Mouse (Mus musculus): Measurements from ENCODE around the gene Angptl2. TPM values are rescaled to one million over a fixed set of nuclear protein-coding genes. Genes with fewer than 3 reads are reported as not detected.

Angptl2 gene
- 0.12 and 0.37 TPM in 2 replicates for total RNA-seq (2017)

DNA sequence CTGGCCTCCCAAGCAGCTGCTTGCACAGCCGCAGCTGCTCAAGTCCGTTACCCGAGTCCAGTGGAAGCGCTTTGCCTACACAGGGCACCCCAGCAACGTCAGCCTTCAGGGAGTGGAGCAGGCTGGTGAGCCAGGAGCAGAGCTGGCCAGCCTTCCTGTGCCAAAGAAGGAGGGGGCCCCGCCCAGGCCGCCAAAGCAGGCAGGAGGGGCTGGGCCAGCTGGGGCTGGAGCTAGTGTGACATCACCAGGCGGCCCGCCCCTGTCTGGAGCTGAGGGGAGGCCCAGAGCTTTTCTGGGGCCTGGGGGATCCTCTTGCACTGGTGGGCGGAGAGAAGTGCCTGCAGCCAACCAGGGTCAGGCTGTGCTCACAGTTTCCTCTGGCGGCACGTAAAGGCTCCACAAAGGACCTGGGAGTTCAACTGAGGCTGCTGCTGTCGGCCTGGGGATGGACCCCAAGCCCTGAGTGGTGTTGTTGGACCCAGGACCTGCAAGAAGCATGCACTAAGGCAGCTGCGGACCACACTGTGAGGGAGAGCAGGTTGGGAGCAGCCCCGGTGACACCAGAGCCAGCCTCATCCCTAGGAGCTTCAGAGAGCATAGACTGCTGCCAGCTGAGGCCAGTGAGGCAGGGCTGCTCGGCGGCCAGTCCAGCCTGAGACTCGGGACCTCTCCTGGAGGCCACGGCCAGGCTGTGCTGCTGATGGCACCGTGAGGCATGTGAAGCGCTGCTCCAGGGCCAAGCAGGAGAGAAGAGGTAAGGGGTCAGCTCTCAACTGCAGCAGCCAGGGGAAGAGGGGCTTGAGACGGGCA is at the start of gene Angptl2:
Angptl2 (plus strand) TSS at position 370 of the 810 bp plus-strand sequence.
- ATAC-seq (ENCODE audit: extremely low read depth, insufficient number of reproducible peaks, low FRiP score, poor library complexity, severe bottlenecking): no peak

DNA sequence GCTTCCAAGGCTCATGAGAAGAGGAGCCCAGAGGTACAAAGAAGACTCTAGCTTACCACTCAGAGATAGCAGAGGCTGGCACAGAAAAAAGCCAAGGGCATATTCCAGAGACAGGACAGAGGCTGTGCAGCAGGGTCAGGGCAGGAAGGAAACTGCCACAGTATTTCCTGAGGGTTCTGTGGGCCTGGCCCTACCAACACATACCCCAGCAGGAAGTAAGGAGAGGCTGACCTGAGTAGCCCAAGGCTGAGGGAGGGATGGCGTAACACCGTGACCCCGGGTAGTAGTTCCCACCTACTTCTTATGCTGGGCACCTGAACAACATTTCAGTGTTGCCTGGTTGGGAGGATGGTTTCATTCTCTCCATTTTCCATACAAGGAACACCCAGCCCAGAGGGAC is 48.8 kb upstream of the Angptl2 start:
- no peak for ATAC-seq (ENCODE audit: extremely low read depth, insufficient number of reproducible peaks, low FRiP score, poor library complexity, severe bottlenecking)

DNA sequence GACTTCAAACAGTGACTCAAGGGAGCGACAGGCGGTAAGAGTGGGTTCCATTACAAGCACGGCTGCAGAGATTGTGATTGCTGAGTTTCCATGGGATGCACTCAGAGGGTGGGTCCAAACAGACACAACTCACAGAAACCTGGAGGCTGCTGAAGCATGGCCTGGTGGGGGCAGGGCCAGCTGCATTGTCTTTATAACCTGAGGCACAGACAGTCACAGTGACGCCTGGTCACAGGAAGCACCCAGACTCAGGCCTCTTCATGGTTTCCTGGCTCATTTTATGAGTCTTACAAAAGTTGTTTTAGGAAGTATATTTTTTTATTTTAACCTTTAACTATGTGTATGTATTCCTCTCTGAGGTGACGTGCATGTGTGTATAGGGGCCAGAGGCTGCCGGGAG is 46.4 kb upstream of the Angptl2 start:
- ATAC-seq (ENCODE audit: extremely low read depth, insufficient number of reproducible peaks, low FRiP score, poor library complexity, severe bottlenecking): no peak

- no peak for ATAC-seq (ENCODE audit: extremely low read depth, insufficient number of reproducible peaks, low FRiP score, poor library complexity, severe bottlenecking)
Observed at GRCm38 (mm10) chr2:33170777-33171565, 44.9 kb upstream of the Angptl2 start.

GRCm38 (mm10) chr2:33173126-33173525 is 42.7 kb upstream of the Angptl2 start:
- ATAC-seq (ENCODE audit: extremely low read depth, insufficient number of reproducible peaks, low FRiP score, poor library complexity, severe bottlenecking): no peak

- no peak for ATAC-seq (ENCODE audit: extremely low read depth, insufficient number of reproducible peaks, low FRiP score, poor library complexity, severe bottlenecking)
Observed at GRCm38 (mm10) chr2:33173686-33174085, 42.2 kb upstream of the Angptl2 start.

DNA sequence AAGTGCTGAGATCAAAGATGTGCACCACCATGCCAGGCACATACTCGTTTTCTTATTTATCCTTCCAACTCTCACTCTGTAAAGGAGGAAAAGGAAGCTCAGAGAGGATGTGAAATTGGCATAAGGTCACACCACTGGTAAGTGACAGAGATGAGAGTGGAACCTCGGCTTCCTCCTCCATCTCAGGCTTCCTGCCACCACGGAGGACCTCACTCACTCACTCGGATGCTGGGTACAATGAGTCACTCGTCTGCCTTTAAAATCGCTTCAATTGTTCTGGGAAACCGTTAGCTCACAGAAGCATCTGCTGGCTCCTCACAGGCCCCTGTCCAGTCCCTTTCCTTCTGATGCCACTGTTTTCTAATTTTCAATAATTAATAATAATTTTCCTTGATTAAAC is 39.4 kb upstream of the Angptl2 start:
- ATAC-seq (ENCODE audit: extremely low read depth, insufficient number of reproducible peaks, low FRiP score, poor library complexity, severe bottlenecking): no peak

DNA sequence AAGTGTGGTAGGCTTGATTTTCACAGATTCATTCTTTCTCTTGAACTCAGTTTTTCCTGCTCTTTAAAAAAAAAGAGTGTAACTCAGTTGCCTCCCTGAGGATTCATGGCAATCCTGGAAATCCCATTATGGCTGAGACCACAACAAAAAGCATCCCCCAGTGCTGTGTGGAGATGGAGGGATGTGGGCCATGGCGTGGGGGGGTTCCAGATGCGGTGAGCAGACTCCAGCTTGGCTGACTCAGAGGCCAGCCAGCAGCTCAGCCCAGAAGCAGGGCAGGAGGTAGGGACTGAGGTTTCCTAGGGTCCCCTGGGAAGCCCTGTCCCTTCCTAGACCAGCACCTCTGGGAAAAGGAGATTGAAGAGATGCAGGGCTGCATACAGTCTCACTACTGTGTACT is 38.9 kb upstream of the Angptl2 start:
- no peak for ATAC-seq (ENCODE audit: extremely low read depth, insufficient number of reproducible peaks, low FRiP score, poor library complexity, severe bottlenecking)

GRCm38 (mm10) chr2:33177443-33178242 is 38.2 kb upstream of the Angptl2 start:
- no peak for ATAC-seq (ENCODE audit: extremely low read depth, insufficient number of reproducible peaks, low FRiP score, poor library complexity, severe bottlenecking)

DNA sequence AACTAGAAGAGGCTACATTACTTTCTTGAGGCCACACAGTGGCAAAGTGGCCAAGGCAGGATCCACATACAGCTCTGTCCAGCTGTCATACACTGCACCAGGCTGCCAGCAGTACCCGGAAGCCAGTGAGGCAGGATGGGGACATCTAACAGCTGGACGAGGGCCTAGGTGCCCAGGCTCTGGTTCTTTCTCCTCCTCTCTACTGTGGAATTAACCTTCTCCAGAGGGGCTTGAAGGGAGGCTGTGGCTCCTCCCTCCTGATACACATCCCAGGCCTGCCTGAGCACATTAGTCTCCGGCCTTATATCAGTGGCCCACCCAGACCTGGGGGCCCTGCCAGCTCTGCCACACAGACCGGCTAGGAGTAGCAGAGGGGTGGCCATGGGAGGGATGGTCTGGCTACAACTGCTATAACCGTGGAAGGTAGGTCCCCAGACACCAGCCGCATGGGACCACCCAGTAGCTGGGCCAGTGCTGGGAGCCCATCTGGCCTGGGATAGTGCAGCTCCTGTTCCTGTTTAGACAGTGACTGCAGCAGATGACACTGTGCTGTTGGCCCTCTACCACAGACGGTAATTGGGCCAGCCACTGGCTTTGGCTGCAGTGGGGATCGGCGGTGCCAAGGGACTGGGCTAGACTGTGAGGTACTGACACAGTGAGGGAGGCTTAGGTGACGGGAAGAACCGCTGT is 37.5 kb upstream of the Angptl2 start:
- no peak for ATAC-seq (ENCODE audit: extremely low read depth, insufficient number of reproducible peaks, low FRiP score, poor library complexity, severe bottlenecking)

GRCm38 (mm10) chr2:33179171-33179929 is 36.5 kb upstream of the Angptl2 start:
- no peak for ATAC-seq (ENCODE audit: extremely low read depth, insufficient number of reproducible peaks, low FRiP score, poor library complexity, severe bottlenecking)

- ATAC-seq (ENCODE audit: extremely low read depth, insufficient number of reproducible peaks, low FRiP score, poor library complexity, severe bottlenecking): no peak
Observed at GRCm38 (mm10) chr2:33179930-33180630, 35.8 kb upstream of the Angptl2 start.

- ATAC-seq (ENCODE audit: extremely low read depth, insufficient number of reproducible peaks, low FRiP score, poor library complexity, severe bottlenecking): no peak
Observed at GRCm38 (mm10) chr2:33183321-33183720, 32.5 kb upstream of the Angptl2 start.

DNA sequence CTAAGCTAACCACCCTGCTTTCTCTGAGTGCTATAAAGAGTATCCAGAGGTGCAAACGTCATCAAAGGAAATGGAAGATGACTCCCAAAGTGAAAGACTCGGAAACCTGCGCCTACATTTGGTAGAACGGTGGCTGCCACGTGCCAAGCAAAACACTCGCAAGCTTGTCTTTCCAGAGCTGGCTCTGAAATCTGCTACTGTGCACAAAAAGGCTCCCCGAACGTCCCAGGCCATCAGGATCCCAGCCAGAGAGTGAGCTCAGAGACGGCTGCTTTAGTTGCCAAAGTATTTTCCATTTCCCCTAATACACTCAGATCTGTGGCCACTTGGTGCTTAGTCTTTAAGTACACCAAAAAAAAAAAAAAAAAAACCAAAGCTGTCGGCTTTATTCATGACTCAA is 31.2 kb upstream of the Angptl2 start:
- ATAC-seq (ENCODE audit: extremely low read depth, insufficient number of reproducible peaks, low FRiP score, poor library complexity, severe bottlenecking): no peak

DNA sequence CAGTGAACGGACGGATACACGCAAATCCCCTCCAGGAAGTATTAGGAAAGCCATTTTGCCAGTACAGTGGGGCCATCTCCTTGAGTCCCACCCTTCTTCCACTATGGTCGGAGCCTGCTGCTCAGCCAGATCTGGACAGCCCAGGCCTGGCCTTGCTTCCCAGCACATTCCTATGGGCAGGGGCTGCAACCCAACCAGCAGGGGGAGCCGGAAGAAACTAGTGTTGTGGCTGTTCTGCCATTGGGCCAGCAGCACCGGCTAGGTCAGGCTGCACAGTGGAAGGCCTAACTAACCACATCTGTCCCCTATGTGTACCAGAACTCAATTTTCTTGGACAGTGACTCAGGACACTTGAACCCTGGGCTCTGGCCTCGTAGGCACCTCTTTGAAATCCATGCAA is 30.6 kb upstream of the Angptl2 start:
- no peak for ATAC-seq (ENCODE audit: extremely low read depth, insufficient number of reproducible peaks, low FRiP score, poor library complexity, severe bottlenecking)

DNA sequence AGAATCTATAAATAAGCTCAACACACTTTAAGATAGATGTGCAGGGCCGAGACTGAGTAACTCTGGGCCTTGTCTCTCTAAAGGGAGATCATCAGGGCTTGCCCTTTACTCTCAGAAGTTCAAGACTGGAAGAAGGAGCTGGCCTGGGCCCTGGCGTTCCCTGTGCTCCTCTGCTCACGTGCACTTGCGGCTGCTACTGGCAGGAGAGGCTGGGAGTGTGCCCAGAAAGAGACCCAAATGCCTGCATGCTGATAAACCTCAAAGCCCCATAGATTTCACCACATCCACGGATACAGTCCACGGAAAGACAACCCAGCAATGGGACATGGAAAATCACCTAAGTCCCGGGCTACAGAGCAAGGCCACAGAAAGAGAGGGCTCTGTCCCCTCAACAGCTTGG is 29.4 kb upstream of the Angptl2 start:
- no peak for ATAC-seq (ENCODE audit: extremely low read depth, insufficient number of reproducible peaks, low FRiP score, poor library complexity, severe bottlenecking)

GRCm38 (mm10) chr2:33187874-33188273 is 28.0 kb upstream of the Angptl2 start:
- ATAC-seq (ENCODE audit: extremely low read depth, insufficient number of reproducible peaks, low FRiP score, poor library complexity, severe bottlenecking): no peak
